Mouse (Mus musculus): ENCODE measurements at regions not wholly inside any gene's neighbourhood (a gene's known extent, or its start where the extent isn't known, plus 50 kb on each side); places are given as distances from the start of the nearest gene placed in this dataset.
A peak's percentile ranks its signal among the peaks of the same experiment; 100 is the strongest.
"Not testable (repeated sequence)": the region's sequence is repeated elsewhere in the genome, so short reads cannot be mapped to it uniquely, and the experiment has no call there.

DNA sequence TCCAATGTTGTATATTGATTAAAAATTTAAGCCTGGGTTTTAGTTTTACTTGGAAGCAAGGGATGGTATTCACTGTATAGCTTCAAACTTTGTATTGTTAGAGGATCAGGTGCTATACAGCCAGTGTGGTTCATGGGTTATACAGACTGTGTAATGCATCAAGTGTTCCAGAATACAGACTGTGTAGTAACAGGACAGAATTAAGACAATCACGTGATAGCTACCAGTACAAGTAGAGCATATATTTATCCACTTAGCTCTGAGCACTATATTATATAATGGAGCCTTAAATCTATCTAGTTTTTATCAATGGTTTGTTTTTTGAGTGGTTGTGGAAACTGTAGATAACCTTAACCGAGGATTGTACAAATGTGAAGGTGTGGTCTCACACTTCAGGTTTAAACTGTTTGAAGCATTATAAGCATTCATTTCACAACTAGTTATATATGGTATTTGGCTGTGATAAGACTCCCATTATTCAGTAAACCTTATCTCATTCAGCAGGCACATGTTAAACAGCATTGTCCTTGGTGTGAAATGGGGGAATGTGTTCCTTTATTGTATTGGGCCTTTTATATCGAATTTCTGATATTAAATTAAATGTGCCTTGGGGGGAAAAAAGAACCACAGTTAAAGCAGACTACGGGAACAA is 256.3 kb upstream of the Sdr16c6 start:
- DNase-seq: no peak

- no peak for DNase-seq
Observed at GRCm38 (mm10) chr4:4331105-4331504, 253.8 kb upstream of the Sdr16c6 start.

- DNase-seq: no peak
Observed at GRCm38 (mm10) chr4:4315651-4316411, 238.5 kb upstream of the Sdr16c6 start.

DNA sequence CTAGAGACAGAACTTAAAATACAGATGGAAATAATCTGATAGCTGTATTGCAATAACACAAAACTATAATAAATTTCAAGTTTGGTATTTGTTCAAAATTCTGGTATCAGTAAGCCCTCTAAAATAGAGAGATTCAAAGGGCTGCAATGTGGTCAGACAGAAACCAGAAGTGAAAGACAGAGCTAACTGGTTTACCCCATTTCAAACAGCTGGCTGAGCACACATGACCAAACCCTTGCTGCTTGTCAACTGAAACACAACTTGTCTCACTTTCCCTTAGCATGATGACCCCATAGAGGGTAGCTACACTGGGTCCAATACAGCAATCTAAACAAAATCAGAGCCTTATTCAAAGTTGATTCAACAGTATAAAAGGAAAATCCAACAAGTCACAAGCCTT is 234.2 kb upstream of the Sdr16c6 start:
- DNase-seq: no peak

DNA sequence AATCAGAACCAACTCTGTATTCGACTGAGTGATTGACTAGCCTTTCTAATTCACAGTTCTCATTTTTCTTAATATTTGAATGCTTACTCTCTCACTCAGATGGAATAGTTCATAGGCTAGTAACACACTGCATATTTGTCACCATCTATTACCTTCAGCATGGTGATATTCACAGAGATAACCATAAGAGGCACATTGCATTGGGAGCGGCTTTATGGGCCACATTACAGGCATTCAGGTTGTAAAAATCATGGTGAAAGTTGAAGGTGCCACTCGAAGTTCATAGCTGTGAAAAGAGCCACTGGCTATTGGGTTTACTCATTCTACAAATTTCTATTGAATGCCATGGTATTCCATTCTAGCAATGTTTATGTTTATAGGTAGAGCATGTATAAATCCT is 229.6 kb upstream of the Sdr16c6 start:
- no peak for DNase-seq

- DNase-seq: no peak
Observed at GRCm38 (mm10) chr4:4305740-4306249, 228.5 kb upstream of the Sdr16c6 start.

DNA sequence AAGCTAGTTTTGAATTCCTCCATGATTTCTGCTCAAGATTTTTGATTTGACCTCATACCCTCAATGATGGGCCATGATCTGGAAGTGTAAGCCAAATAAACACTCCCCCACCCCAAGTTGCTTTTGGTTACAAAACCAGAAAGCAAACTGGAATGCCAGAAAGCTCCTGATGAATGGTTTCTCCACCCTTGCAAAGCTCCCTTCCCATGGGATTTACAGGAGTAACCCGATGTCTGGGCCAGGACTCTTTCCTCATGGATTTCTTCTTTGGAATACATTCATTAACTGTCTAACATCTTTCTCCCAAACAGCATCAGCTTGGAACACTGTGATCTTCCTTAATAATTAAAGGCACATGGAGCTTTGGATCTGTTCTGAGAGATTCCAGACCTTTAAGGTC is 227.3 kb upstream of the Sdr16c6 start:
- DNase-seq: peak; percentile 4

DNA sequence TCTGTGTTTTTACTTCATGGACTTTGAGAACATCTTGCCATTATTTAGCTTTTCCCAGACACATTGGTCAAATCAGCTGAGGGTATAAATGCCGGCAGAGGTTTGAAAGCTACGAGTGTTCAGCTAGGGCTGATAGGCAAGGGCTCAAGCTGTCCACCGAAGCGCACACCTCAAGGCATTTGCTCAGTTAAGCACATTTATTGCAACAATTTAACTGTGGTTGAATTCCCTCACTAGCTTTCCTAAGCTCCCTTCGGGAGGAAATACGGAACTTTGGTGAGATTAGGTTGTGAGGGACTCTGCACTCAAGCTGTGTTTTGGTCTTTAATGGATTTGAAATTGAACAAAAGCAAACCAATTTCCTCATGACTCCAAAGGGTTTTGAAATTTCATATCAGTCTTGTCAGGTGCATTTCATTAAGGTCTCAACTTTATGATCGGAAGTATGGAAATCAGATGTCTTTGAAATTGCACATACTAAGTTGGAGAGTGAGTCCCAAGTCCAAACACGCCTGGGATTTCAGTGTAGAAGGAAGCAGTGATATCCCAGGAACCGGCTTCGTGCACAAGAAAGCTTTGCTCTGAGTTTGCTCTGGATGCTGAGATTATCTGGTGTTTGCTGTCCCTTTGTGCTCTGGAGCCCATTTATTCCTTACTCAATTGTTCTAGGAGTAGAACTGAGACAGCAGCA is 223.0 kb upstream of the Sdr16c6 start:
- no peak for DNase-seq

DNA sequence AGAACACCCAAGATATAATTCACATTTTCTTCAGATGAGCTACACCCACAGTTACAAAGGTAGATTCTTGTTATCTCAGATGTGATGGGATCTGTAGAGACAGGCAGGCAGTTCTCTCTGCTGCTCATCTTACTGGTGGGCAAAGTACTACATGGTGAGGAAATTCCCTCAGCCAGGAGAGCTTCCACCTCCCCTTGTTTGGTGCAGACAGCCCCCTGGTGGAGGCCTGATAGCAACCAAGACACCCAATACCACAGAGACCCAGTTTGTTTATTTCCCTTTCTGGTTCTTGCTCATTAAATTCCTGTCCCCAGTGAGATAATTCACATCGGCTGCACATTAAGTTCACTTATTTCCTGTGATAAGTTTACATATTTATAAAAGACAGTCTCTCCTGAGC is 222.3 kb upstream of the Sdr16c6 start:
- peak; percentile 2 for DNase-seq

DNA sequence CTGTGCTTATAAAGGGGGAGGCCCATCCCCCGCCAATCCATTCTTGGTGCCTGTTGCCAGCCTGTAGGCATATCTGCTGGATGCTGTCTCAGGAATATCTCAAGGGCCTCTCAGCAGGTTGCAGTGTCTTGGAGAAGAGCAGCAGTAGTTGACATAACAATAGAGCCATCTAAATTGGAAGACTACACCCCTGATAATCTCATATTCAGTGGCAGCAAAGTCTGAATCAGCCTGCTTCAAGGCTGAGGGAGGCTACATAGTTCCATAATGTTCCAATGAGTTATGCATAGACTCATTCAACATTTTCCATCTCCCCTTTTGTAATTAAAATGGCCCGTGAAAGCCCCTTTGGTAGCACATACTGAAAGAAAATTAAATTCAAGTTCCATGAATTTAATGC is 172.3 kb upstream of the Sdr16c6 start:
- no peak for DNase-seq

GRCm38 (mm10) chr4:4247669-4248068 is 170.3 kb upstream of the Sdr16c6 start:
- DNase-seq: no peak

- not testable (repeated sequence) for DNase-seq
Observed at GRCm38 (mm10) chr4:4242306-4242980, 165.1 kb upstream of the Sdr16c6 start.

GRCm38 (mm10) chr4:4226209-4226608 is 148.9 kb upstream of the Sdr16c6 start:
- DNase-seq: no peak

DNA sequence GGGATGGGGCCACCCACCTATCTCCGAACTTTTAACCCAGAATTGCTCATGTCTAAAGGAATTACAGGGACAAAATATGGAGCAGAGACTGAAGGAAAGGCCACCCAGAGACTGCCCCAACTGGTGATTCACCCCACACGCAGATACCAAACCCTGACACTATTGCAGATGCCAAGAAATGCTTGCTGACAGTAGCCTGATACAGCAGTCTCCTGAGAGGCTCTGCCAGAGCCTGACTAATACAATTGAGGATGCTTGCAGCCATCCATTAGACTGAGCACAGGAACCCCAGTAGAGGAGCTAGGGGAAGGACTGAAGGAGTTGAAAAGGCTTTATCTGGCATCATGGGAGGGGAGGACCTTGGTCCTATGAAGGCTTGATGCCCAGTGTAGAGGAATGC is 142.4 kb upstream of the Sdr16c6 start:
- DNase-seq: no peak

GRCm38 (mm10) chr4:4211892-4212291 is 134.6 kb upstream of the Sdr16c6 start:
- no peak for DNase-seq

DNA sequence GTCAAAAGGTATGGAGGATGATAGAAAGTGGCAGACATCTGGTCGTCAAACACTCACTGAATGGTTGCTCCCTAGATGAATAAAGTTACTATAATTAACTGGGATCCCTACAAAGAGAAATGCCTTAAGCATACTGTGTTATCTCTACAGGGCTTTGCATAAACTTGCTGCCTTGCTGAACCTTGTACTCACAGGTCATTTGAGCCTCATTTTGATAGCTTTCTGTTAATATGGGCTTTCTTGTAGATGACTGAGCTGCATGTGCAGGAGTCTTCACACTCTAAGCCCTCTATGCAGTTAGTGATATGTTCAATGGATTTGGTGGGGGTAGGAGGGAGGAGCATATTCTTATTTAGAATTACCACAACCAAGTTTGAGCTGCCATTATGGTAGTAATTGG is 127.8 kb upstream of the Sdr16c6 start:
- DNase-seq: no peak

- no peak for DNase-seq
Observed at GRCm38 (mm10) chr4:4199309-4199708, 122.0 kb upstream of the Sdr16c6 start.

DNA sequence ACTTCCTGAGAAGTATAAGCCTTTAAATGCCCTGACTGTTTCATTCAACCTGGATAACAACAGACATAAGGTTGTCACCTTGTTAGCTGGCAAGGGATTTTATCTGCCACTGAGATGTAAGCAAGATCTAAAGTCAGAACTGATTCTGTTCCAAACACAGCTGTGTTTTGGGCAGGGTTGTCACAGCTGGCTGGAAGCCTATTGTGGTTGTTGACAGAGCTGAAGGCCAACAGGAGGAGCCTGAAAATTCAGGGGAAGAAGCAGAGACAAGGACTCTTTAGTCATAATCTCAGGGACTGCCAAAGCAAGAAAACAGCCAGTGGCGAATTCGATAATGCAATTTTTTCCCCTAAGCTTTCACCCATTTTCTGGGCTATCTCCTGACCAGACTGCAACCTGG is 118.5 kb upstream of the Sdr16c6 start:
- peak; percentile 40 for DNase-seq

- no peak for DNase-seq
Observed at GRCm38 (mm10) chr4:4195250-4195649, 117.9 kb upstream of the Sdr16c6 start.

Data from lung, postnatal 36 days (tissue).